Mouse (Mus musculus): ENCODE measurements around the gene Ccdc85b. TPM values are rescaled to one million over a fixed set of nuclear protein-coding genes. Genes with fewer than 3 reads are reported as not detected.

Ccdc85b gene
- polyA plus RNA-seq, 1 experiment from 2014 or later, result 6.9 TPM

- H3K9me3 ChIP-seq (ENCODE audit: control insufficient read depth, low read length), result no peaks in the 10 kb centered on the region
- H3K36me3 ChIP-seq (ENCODE audit: control insufficient read depth, insufficient read depth, low read length), result no peaks in the 10 kb centered on the region
- no peak overlapping the region for H3K9ac ChIP-seq (ENCODE audit: low read depth, low read length)
- ATAC-seq (ENCODE audit: low FRiP score) (no peak), DNase-seq (ENCODE audit: low spot score) (no peak)
- H3K4me1 ChIP-seq (replicated peaks; ENCODE audit: control insufficient read depth, insufficient read depth, low read length), result peaks cover 9% of the 10 kb centered on the region
- H3K27ac ChIP-seq (ENCODE audit: low read depth, low read length), result no peak overlapping the region
- H3K4me2 ChIP-seq (replicated peaks; ENCODE audit: low read depth, low read length), result 0 out of 2 replicates have a peak overlapping the region, but pooled peaks have one; percentile 6
- 79% methylated on average over 12 of the region's 12 CpGs for WGBS
- 0 out of 2 replicates have a peak overlapping the region, but pooled peaks have one; percentile 6 for H3K4me3 ChIP-seq (ENCODE audit: low read depth, low read length)
- peaks cover 4% of the 10 kb centered on the region for H3K27me3 ChIP-seq (ENCODE audit: control insufficient read depth, insufficient read depth, low read length)
These were observed 2.7 kb downstream of the Ccdc85b start for GRCm38 (mm10) chr19:5455037-5455436.

GRCm38 (mm10) chr19:5451766-5452165 is 5.9 kb downstream of the Ccdc85b start:
- Histone ChIP-seq H3K9me3 (ENCODE audit: control insufficient read depth, low read length) (no peaks in the 10 kb centered on the region), H3K4me2 (replicated peaks; ENCODE audit: low read depth, low read length) (no peak overlapping the region), H3K27me3 (ENCODE audit: control insufficient read depth, insufficient read depth, low read length) (peaks cover 37% of the 10 kb centered on the region), H3K4me3 (ENCODE audit: low read depth, low read length) (no peak overlapping the region), H3K36me3 (ENCODE audit: control insufficient read depth, insufficient read depth, low read length) (no peaks in the 10 kb centered on the region), H3K9ac (ENCODE audit: low read depth, low read length) (no peak overlapping the region), H3K27ac (ENCODE audit: low read depth, low read length) (no peak overlapping the region), H3K4me1 (replicated peaks; ENCODE audit: control insufficient read depth, insufficient read depth, low read length) (peaks cover 9% of the 10 kb centered on the region)
- WGBS, result 73% methylated on average over 6 of the region's 6 CpGs
- ATAC-seq (ENCODE audit: low FRiP score), result no peak
- no peak for DNase-seq (ENCODE audit: low spot score)

GRCm38 (mm10) chr19:5449673-5450072 is 8.0 kb downstream of the Ccdc85b start:
- 82% methylated on average over 3 of the region's 3 CpGs for WGBS
- Histone ChIP-seq H3K4me1 (replicated peaks; ENCODE audit: control insufficient read depth, insufficient read depth, low read length) (no peaks in the 10 kb centered on the region; the same call in 1 of the 2 replicates), H3K9me3 (ENCODE audit: control insufficient read depth, low read length) (no peaks in the 10 kb centered on the region), H3K4me3 (ENCODE audit: low read depth, low read length) (no peak overlapping the region), H3K9ac (ENCODE audit: low read depth, low read length) (no peak overlapping the region), H3K36me3 (ENCODE audit: control insufficient read depth, insufficient read depth, low read length) (no peaks in the 10 kb centered on the region), H3K27me3 (ENCODE audit: control insufficient read depth, insufficient read depth, low read length) (peaks cover 46% of the 10 kb centered on the region), H3K4me2 (replicated peaks; ENCODE audit: low read depth, low read length) (no peak overlapping the region), H3K27ac (ENCODE audit: low read depth, low read length) (no peak overlapping the region)
- ATAC-seq (ENCODE audit: low FRiP score) (no peak), DNase-seq (ENCODE audit: low spot score) (no peak)

DNA sequence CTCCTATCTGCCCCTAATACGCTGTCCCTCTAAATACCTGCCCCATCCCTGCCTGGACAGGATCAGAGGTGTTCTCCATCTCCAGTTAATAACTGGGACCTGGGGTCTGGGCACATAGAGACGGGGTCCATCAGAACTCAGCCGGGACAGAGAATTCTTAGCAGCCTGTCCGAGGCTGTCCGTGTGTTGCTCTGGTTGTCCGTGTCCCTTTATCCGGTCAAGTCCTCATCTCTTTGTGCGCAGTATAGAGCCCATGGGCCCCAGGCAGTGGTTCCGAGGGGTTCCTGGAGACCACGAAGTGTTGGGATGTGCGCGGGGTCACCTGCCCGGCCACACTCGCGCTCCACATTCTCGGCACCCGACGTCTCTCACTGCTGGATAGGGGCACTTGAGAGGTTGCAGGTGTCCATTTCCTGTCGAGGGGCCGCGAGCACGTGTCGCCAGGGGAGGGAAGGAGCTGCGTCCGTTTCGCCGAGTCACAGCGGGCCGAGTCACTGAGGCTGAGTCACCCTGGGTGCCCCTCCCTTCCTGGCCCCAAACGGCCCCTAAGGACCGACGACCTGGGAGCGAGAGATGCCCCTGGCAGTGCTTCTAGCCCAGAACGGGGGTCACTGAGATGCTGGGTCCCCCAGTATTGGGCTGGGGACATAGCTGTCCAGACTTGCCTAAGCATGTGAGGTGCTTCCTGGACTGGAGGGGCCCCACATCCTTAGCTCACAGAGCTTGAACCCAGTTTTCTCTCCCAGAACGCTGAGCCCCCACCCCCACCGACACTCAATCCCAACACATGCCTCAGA is 9.1 kb downstream of the Ccdc85b start:
- DNase-seq (ENCODE audit: low spot score) (peak; percentile 51), ATAC-seq (ENCODE audit: low FRiP score) (no peak)

DNA sequence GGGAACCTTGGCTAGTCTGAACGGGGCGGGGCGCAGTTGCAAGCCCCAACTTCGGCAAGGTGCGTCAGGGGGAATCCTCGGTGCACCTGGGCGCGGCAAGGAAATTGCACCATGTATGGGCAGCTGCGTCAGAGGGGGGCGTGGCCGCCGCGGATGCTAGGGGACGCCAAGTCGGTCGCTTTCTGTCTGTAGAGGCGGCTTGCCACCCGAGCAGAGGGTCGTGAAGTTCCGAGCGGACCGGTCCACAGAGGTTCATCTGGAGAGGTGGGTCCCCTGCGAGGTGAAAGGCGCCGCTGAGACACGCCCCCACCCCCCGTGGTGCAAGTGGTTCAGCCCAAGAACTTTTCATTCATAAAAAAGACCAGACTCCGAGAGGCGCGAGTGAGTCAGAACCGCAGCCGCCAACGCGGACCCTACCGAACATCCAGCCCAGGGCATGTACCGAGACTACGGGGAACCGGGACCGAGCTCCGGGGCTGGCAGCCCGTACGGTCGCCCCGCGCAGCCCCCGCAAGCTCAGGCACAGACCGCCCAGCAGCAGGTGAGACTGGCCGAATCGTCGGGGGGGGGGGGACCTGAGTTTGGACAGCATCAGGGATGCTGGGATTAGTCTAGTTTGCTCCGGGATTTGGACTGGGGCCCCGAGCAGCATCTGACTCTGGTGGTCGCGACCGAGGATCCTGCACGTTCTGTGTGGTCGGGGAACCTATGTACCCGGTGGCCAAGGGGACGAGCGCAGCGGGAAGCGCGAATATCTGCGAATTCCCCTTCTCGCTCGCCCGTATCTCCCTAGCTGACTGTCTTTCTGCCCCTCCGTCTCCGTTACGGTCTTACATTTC is 10.0 kb downstream of the Ccdc85b start, which contains the start of gene Fosl1:
Gene Fosl1 (plus strand): TSS at position 33 of the 839 bp plus-strand sequence.
- DNase-seq (ENCODE audit: low spot score) (peak; percentile 74), ATAC-seq (ENCODE audit: low FRiP score) (peak; percentile 51; the same call in 1 of the 2 replicates)
- H3K9ac ChIP-seq (ENCODE audit: low read depth, low read length), result peak within 1 kb of the TSS; percentile 36; the same call in 1 of the 2 replicates
- H3K36me3 ChIP-seq (ENCODE audit: control insufficient read depth, insufficient read depth, low read length), result no peaks in the 10 kb centered on the region
- peak within 1 kb of the TSS; percentile 82 for H3K4me2 ChIP-seq (replicated peaks; ENCODE audit: low read depth, low read length)
- no peak within 1 kb of the TSS for H3K27ac ChIP-seq (ENCODE audit: low read depth, low read length)
- H3K9me3 ChIP-seq (ENCODE audit: control insufficient read depth, low read length), result no peaks in the 10 kb centered on the region
- peaks cover 46% of the 10 kb centered on the region for H3K27me3 ChIP-seq (ENCODE audit: control insufficient read depth, insufficient read depth, low read length)
- H3K4me3 ChIP-seq (ENCODE audit: low read depth, low read length), result peak within 1 kb of the TSS; percentile 52
- WGBS, result under 1% methylated on average over 70 of the region's 70 CpGs
- no peaks in the 10 kb centered on the region; the same call in 1 of the 2 replicates for H3K4me1 ChIP-seq (replicated peaks; ENCODE audit: control insufficient read depth, insufficient read depth, low read length)

More for the DNA sequence above, 9.1 kb downstream of the Ccdc85b start:
- H3K4me3 ChIP-seq (ENCODE audit: low read depth, low read length), result peak overlapping the region; percentile 52; the same call in 1 of the 2 replicates
- H3K27me3 ChIP-seq (ENCODE audit: control insufficient read depth, insufficient read depth, low read length), result peaks cover 46% of the 10 kb centered on the region
- WGBS, result 9% methylated on average over 36 of the region's 36 CpGs
- H3K9ac ChIP-seq (ENCODE audit: low read depth, low read length), result no peak overlapping the region
- H3K27ac ChIP-seq (ENCODE audit: low read depth, low read length), result no peak overlapping the region
- no peaks in the 10 kb centered on the region for H3K36me3 ChIP-seq (ENCODE audit: control insufficient read depth, insufficient read depth, low read length)
- H3K4me1 ChIP-seq (replicated peaks; ENCODE audit: control insufficient read depth, insufficient read depth, low read length), result no peaks in the 10 kb centered on the region; the same call in 1 of the 2 replicates
- no peaks in the 10 kb centered on the region for H3K9me3 ChIP-seq (ENCODE audit: control insufficient read depth, low read length)
- H3K4me2 ChIP-seq (replicated peaks; ENCODE audit: low read depth, low read length), result peak overlapping the region; percentile 82; the same call in 1 of the 2 replicates

DNA sequence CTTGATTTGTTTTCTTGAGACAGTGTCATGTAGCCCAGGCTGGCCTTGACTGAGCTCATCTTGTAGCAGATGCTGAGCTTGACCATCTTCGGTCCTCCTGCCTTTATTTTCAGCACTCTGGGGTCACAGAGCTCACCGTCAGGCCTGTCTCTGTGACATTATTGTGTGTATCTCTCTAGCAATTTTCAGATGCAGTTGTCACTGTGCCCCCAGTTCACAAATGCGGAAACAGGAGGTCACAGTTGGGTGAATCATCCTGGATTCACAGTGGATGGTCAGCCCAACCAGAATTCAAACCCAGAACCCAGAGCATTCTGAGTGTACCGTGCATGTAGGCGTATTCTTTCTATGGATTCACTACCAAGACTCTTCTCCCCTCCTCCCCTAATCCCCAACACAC is 11.9 kb downstream of the Ccdc85b start:
- 88% methylated on average over 5 of the region's 5 CpGs for WGBS
- DNase-seq (ENCODE audit: low spot score) (no peak), ATAC-seq (ENCODE audit: low FRiP score) (no peak)
- Histone ChIP-seq H3K9ac (ENCODE audit: low read depth, low read length) (no peak overlapping the region), H3K36me3 (ENCODE audit: control insufficient read depth, insufficient read depth, low read length) (no peaks in the 10 kb centered on the region), H3K27ac (ENCODE audit: low read depth, low read length) (no peak overlapping the region), H3K4me2 (replicated peaks; ENCODE audit: low read depth, low read length) (no peak overlapping the region), H3K4me3 (ENCODE audit: low read depth, low read length) (no peak overlapping the region), H3K27me3 (ENCODE audit: control insufficient read depth, insufficient read depth, low read length) (peaks cover 46% of the 10 kb centered on the region), H3K9me3 (ENCODE audit: control insufficient read depth, low read length) (no peaks in the 10 kb centered on the region), H3K4me1 (replicated peaks; ENCODE audit: control insufficient read depth, insufficient read depth, low read length) (no peaks in the 10 kb centered on the region; the same call in 1 of the 2 replicates)

DNA sequence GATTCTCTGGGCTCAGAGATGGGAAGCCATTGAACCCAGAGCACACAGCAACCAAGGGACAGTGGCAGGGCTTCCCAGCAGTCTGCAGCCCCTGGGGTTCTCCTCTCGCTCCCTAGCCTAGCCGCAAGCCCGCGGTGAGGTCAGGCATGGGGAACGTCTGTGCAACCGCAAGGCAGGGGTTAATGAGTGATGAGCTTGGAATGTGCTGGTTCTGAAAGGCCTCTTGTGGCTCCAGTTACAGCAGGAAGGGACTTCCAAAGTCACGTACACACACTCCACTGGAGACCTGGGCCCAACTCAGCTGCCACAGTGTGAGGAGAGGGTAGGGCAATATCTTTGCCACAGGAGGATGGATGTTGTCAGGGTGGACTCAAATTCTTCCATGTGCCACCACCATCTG is 12.7 kb downstream of the Ccdc85b start:
- no peak overlapping the region for H3K4me2 ChIP-seq (replicated peaks; ENCODE audit: low read depth, low read length)
- H3K27ac ChIP-seq (ENCODE audit: low read depth, low read length), result no peak overlapping the region
- 30% methylated on average over 7 of the region's 7 CpGs for WGBS
- peaks cover 41% of the 10 kb centered on the region for H3K27me3 ChIP-seq (ENCODE audit: control insufficient read depth, insufficient read depth, low read length)
- no peaks in the 10 kb centered on the region; the same call in 1 of the 2 replicates for H3K4me1 ChIP-seq (replicated peaks; ENCODE audit: control insufficient read depth, insufficient read depth, low read length)
- no peak overlapping the region for H3K9ac ChIP-seq (ENCODE audit: low read depth, low read length)
- ATAC-seq (ENCODE audit: low FRiP score) (no peak), DNase-seq (ENCODE audit: low spot score) (no peak)
- H3K36me3 ChIP-seq (ENCODE audit: control insufficient read depth, insufficient read depth, low read length), result no peaks in the 10 kb centered on the region
- no peaks in the 10 kb centered on the region; the same call in 1 of the 2 replicates for H3K9me3 ChIP-seq (ENCODE audit: control insufficient read depth, low read length)
- H3K4me3 ChIP-seq (ENCODE audit: low read depth, low read length), result no peak overlapping the region

DNA sequence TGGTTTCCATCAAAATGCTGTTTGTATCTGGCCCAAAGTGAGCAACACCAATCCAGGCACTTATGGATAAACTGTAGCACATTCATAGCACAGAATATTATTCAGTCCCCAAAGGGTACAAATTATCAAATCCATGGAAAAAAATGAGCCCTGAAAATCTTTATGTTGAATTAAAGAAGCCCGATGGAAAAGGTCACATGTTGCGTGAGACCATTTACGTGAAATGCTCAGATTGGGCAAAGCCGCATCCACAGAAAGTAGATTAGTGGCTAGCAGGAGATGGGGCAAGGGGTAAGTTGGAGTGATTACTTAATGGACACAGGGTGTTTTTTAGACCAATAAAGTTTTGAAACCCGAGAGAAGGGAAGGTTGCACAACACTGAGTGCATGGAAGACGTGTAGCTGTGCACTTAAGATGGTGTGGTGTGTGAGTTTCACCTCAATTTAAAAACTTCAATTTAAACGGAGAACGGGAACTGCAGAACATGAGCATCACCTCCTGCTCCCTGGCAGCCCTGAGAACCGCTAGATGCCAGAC is 13.3 kb downstream of the Ccdc85b start:
- Histone ChIP-seq H3K36me3 (ENCODE audit: control insufficient read depth, insufficient read depth, low read length) (no peaks in the 10 kb centered on the region), H3K4me1 (replicated peaks; ENCODE audit: control insufficient read depth, insufficient read depth, low read length) (no peaks in the 10 kb centered on the region; the same call in 1 of the 2 replicates), H3K4me2 (replicated peaks; ENCODE audit: low read depth, low read length) (no peak overlapping the region), H3K27ac (ENCODE audit: low read depth, low read length) (no peak overlapping the region), H3K9ac (ENCODE audit: low read depth, low read length) (no peak overlapping the region), H3K4me3 (ENCODE audit: low read depth, low read length) (no peak overlapping the region), H3K9me3 (ENCODE audit: control insufficient read depth, low read length) (no peaks in the 10 kb centered on the region; the same call in 1 of the 2 replicates), H3K27me3 (ENCODE audit: control insufficient read depth, insufficient read depth, low read length) (peaks cover 36% of the 10 kb centered on the region)
- 67% methylated on average over 9 of the region's 9 CpGs for WGBS
- no peak for ATAC-seq (ENCODE audit: low FRiP score)
- DNase-seq (ENCODE audit: low spot score), result no peak
